Mouse (Mus musculus): Measurements from ENCODE around the gene Slc35b2.

- no peak for TF ChIP-seq CTCF (conservative IDR thresholded peaks at IDR 0.05 in 1 of 2, IDR thresholded peaks at IDR 0.05 in 1 of 2; ENCODE audit: low read depth in 2 of 2, low read length in 2 of 2)
- no peak for TF ChIP-seq USF1 (IDR thresholded peaks at IDR 0.05; ENCODE audit: low read depth, low read length)
- TF ChIP-seq SMC3 (IDR thresholded peaks at IDR 0.05; ENCODE audit: low read depth, low read length), result no peak
Measured at GRCm38 (mm10) chr17:45545278-45545961, 18.3 kb upstream of the Slc35b2 start.

All from CH12.LX (cell line).